Mouse (Mus musculus) heart, embryonic 10.5 days (tissue): ENCODE results near the gene Grb14. TPM values are rescaled to one million over a fixed set of nuclear protein-coding genes. Genes with fewer than 3 reads are reported as not detected.

Source experiments
- DNase-seq: peaks from one replicate; pipeline ENCODE4 v3.0.0-alpha.2; 2017; ENCODE audit warnings: low spot score
- H3K27ac ChIP-seq: fragments of 300-500 bp; sonication (generic); 2 replicates; pipeline ENCODE4 v1.5.1; 2016; ENCODE audit warnings: mild to moderate bottlenecking
- H3K27me3 ChIP-seq: fragments of 300-500 bp; sonication (generic); 2 replicates; pipeline ENCODE4 v1.6.1; 2016; ENCODE audit warnings: mild to moderate bottlenecking; ENCODE audit not compliant: poor library complexity, insufficient read depth, severe bottlenecking
- H3K36me3 ChIP-seq: fragments of 300-500 bp; sonication (generic); 2 replicates; pipeline ENCODE4 v1.6.1; 2016; ENCODE audit warnings: mild to moderate bottlenecking, moderate library complexity
- H3K4me1 ChIP-seq: fragments of 300-500 bp; sonication (generic); 2 replicates; pipeline ENCODE4 v1.6.1; 2016; ENCODE audit warnings: mild to moderate bottlenecking
- H3K4me3 ChIP-seq: fragments of 300-500 bp; sonication (generic); 2 replicates; pipeline ENCODE4 v1.5.1; 2016; ENCODE audit warnings: mild to moderate bottlenecking, moderate library complexity
- H3K9me3 ChIP-seq: fragments of 300-500 bp; sonication (generic); 2 replicates; pipeline ENCODE4 v1.6.1; 2016; ENCODE audit warnings: mild to moderate bottlenecking, moderate library complexity
- whole genome bisulfite sequencing: fragments of 180-500 bp; shearing (Covaris S2); methylation state at CpG from one replicate; pipeline ENCODE4 v1.1.7; 2016; 5-methylcytosine and 5-hydroxymethylcytosine counted together
- polyA plus RNA-seq: library from polyadenylated mRNA; unstranded; fragments of >200 nt; fragmentation: Nextera tagmentation; extraction: Ambion mirVana; gene quantifications from 2 replicates; pipeline ENCODE4 v1.2.1, GENCODE M21; 2016

The Grb14 gene
- polyA plus RNA-seq = 49.8 and 63.3 TPM in 2 replicates

GRCm38 (mm10) chr2:65024887-65025286 is at the start of gene Grb14:
TSS of gene Grb14 (minus strand) at chr2:65024987.
- H3K36me3 ChIP-seq = 0 out of 2 replicates have a peak, but pooled peaks cover 4% of the 10 kb centered on the region
- WGBS = 88% methylated on average over 1 of the region's 1 CpGs
- no peaks in the 10 kb centered on the region for H3K9me3 ChIP-seq
- no peak for DNase-seq
- no peak within 1 kb of the TSS for H3K27ac ChIP-seq
- H3K4me1 ChIP-seq = peaks cover 13% of the 10 kb centered on the region; the same call in 1 of the 2 replicates
- H3K27me3 ChIP-seq = no peaks in the 10 kb centered on the region
- H3K4me3 ChIP-seq = no peak within 1 kb of the TSS

- H3K27ac ChIP-seq = no peak overlapping the region
- no peaks in the 10 kb centered on the region for H3K27me3 ChIP-seq
- 88% methylated on average over 3 of the region's 3 CpGs for WGBS
- H3K4me3 ChIP-seq = no peak overlapping the region
- H3K4me1 ChIP-seq = no peaks in the 10 kb centered on the region
- DNase-seq = no peak
- H3K36me3 ChIP-seq = no peaks in the 10 kb centered on the region
- no peaks in the 10 kb centered on the region for H3K9me3 ChIP-seq
Observed at GRCm38 (mm10) chr2:65072205-65072604, 47.4 kb upstream of the Grb14 start.

DNA sequence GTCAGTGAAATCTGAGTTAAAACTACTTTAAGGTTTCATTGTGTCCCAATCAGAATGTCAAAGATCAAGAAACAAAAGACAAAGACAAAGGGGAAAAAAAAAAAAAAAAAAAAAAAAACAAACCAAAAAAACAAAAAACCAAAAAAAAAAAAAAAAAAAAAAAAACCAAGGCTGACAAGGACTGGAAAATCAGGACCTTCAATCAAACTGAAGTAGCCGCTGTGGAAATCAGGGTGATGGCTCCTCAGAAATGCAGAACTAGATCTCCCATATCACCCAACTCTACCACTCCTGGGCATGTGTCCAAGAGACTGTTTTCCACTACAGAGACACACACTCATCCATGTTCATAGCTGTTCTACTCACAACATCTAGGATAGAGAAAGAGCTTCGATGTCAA is 29.0 kb upstream of the Grb14 start:
- H3K4me1 ChIP-seq = no peaks in the 10 kb centered on the region
- no peak overlapping the region for H3K27ac ChIP-seq
- H3K36me3 ChIP-seq = no peaks in the 10 kb centered on the region
- no peak overlapping the region for H3K4me3 ChIP-seq
- no peaks in the 10 kb centered on the region for H3K9me3 ChIP-seq
- H3K27me3 ChIP-seq = no peaks in the 10 kb centered on the region
- 79% methylated on average over 2 of the region's 2 CpGs for WGBS
- no peak for DNase-seq

GRCm38 (mm10) chr2:65052191-65053012 is 27.6 kb upstream of the Grb14 start:
- Histone ChIP-seq H3K27ac (no peak overlapping the region), H3K4me3 (no peak overlapping the region), H3K27me3 (no peaks in the 10 kb centered on the region), H3K9me3 (no peaks in the 10 kb centered on the region), H3K4me1 (no peaks in the 10 kb centered on the region), H3K36me3 (no peaks in the 10 kb centered on the region)
- 86% methylated on average over 6 of the region's 6 CpGs for WGBS
- DNase-seq = no peak

DNA sequence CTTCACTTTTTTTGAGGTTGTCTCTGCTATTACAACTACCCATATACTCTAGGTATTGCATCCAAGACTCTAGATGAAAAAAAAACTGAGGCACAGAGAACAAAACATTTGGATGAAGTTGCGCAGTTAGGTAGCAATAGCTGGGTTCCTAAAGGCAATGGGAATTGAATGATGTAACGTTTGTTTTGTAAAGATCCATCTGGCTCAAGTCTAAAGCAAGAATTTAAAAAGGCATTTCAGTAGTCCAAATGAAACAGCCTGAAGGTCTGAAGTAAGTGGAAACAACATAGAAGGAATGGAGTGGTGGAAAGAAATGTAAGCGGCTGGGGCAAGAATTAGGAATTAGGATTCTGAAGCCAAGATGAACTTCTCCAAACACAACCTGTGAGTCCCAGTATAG is 26.0 kb upstream of the Grb14 start:
- Histone ChIP-seq H3K36me3 (no peaks in the 10 kb centered on the region), H3K4me3 (no peak overlapping the region), H3K27me3 (no peaks in the 10 kb centered on the region), H3K27ac (no peak overlapping the region), H3K9me3 (no peaks in the 10 kb centered on the region), H3K4me1 (no peaks in the 10 kb centered on the region)
- no peak for DNase-seq
- WGBS = 92% methylated on average over 3 of the region's 3 CpGs

GRCm38 (mm10) chr2:65048234-65049017 is 23.6 kb upstream of the Grb14 start:
- Histone ChIP-seq H3K27me3 (no peaks in the 10 kb centered on the region), H3K36me3 (no peaks in the 10 kb centered on the region), H3K27ac (no peak overlapping the region), H3K4me3 (no peak overlapping the region), H3K4me1 (0 out of 2 replicates have a peak, but pooled peaks cover 5% of the 10 kb centered on the region), H3K9me3 (no peaks in the 10 kb centered on the region)
- DNase-seq = no peak
- 73% methylated on average over 6 of the region's 6 CpGs for WGBS

GRCm38 (mm10) chr2:65038164-65038563 is 13.4 kb upstream of the Grb14 start:
- DNase-seq = no peak
- no peaks in the 10 kb centered on the region for H3K27me3 ChIP-seq
- H3K36me3 ChIP-seq = no peaks in the 10 kb centered on the region
- WGBS = 9% methylated on average over 4 of the region's 4 CpGs
- no peaks in the 10 kb centered on the region for H3K9me3 ChIP-seq
- H3K4me1 ChIP-seq = peaks cover 6% of the 10 kb centered on the region
- H3K27ac ChIP-seq = peak overlapping the region; percentile 87
- peak overlapping the region; percentile 37 for H3K4me3 ChIP-seq

DNA sequence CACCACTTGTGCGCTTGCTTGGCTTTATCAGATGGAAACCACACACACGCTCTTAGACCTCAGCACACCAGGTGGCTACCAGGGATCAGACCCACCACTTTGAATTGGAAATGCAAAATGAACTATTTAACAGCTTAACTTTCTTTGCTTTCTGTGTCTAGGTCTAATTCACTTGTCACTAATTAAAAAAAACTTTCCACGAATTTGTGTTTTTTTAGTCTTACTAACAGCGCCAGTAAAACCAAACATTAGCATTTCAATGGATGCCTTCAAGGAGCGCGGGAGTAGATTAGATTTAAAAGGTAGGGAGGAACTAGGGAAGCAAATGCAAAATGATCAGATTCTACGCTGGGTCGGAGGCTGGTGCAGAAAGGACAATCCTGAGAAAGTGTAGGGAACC is 12.8 kb upstream of the Grb14 start:
- peak overlapping the region; percentile 37; the same call in 1 of the 2 replicates for H3K4me3 ChIP-seq

DNA sequence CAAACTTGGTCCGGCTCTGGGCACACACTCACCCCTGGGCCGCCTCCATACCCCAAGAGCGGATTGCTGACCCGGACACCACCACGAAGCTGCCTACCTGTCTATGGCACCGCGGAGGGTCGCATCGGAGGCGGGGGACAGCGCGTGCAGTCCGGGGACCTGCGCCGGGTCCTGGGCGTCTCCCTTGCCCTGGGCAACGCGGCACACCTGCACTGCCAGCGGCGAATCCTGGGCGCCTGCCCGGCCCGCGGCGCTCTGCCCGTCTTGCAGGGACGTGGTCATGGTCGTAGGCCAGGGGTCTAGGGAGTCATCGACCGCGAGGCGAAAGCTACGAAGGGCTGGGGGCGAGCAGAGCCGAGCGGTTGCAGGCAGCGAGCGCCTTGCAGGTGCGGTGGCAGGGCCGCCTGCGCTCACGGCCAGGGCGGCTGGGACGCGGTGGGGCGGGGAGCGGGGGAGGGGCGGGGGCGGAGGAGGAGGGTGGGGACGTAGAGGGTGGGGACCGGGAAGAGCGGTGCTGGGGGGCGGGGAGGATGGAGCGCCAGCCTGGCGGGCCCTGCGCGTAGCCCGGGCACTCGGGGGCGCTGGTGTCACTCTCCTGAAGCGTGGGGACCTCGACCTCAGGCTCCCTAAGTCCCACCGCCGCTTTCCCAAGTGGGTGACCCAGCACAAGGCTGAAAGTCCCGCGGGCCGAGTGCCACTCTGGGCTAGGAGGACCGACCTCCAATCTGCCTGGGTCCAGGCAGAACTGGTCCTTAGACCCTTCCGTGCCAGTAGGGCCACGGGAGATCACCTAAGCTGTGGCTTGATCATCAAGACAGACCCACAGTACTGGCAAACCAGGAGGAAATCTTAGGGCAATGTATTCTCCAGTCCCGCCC is 2.2 kb downstream of the Grb14 start:
- H3K4me3 ChIP-seq = peak overlapping the region; percentile 86
- peaks cover 18% of the 10 kb centered on the region for H3K4me1 ChIP-seq
- no peaks in the 10 kb centered on the region for H3K27me3 ChIP-seq
- under 1% methylated on average over 66 of the region's 71 CpGs for WGBS
- 0 out of 2 replicates have a peak, but pooled peaks cover 4% of the 10 kb centered on the region for H3K36me3 ChIP-seq
- peak; percentile 88 for DNase-seq
- H3K9me3 ChIP-seq = no peaks in the 10 kb centered on the region
- peak overlapping the region; percentile 94 for H3K27ac ChIP-seq

More for the DNA sequence above, 12.8 kb upstream of the Grb14 start:
- peaks cover 6% of the 10 kb centered on the region for H3K4me1 ChIP-seq
- WGBS = 23% methylated on average over 8 of the region's 8 CpGs
- no peaks in the 10 kb centered on the region for H3K27me3 ChIP-seq
- no peaks in the 10 kb centered on the region for H3K9me3 ChIP-seq
- H3K36me3 ChIP-seq = no peaks in the 10 kb centered on the region
- no peak for DNase-seq
- H3K27ac ChIP-seq = peak overlapping the region; percentile 87

GRCm38 (mm10) chr2:65021691-65022362 is 3.0 kb downstream of the Grb14 start:
- peak overlapping the region; percentile 94 for H3K27ac ChIP-seq
- 0 out of 2 replicates have a peak, but pooled peaks cover 4% of the 10 kb centered on the region for H3K36me3 ChIP-seq
- no peaks in the 10 kb centered on the region for H3K27me3 ChIP-seq
- DNase-seq = no peak
- 9% methylated on average over 15 of the region's 15 CpGs for WGBS
- H3K9me3 ChIP-seq = no peaks in the 10 kb centered on the region
- peaks cover 18% of the 10 kb centered on the region for H3K4me1 ChIP-seq
- peak overlapping the region; percentile 86 for H3K4me3 ChIP-seq

GRCm38 (mm10) chr2:65017375-65017774 is 7.4 kb downstream of the Grb14 start:
- Histone ChIP-seq H3K4me3 (no peak overlapping the region), H3K27me3 (no peaks in the 10 kb centered on the region), H3K27ac (no peak overlapping the region), H3K9me3 (no peaks in the 10 kb centered on the region), H3K4me1 (peaks cover 12% of the 10 kb centered on the region), H3K36me3 (0 out of 2 replicates have a peak, but pooled peaks cover 4% of the 10 kb centered on the region)
- WGBS = 85% methylated on average over 2 of the region's 2 CpGs
- no peak for DNase-seq

GRCm38 (mm10) chr2:65014552-65014951 is 10.2 kb downstream of the Grb14 start:
- DNase-seq = no peak
- H3K9me3 ChIP-seq = no peaks in the 10 kb centered on the region
- H3K4me3 ChIP-seq = no peak overlapping the region
- H3K27ac ChIP-seq = no peak overlapping the region
- no peaks in the 10 kb centered on the region for H3K36me3 ChIP-seq
- WGBS = 80% methylated on average over 3 of the region's 3 CpGs
- H3K27me3 ChIP-seq = no peaks in the 10 kb centered on the region
- H3K4me1 ChIP-seq = peaks cover 5% of the 10 kb centered on the region; the same call in 1 of the 2 replicates
